Mouse (Mus musculus): Measurements from ENCODE around the gene Kdm7a. TPM values are rescaled to one million over a fixed set of nuclear protein-coding genes. Genes with fewer than 3 reads are reported as not detected.

Kdm7a gene
- polyA plus RNA-seq, 1 experiment from 2014 or later: 5.9 TPM

DNA sequence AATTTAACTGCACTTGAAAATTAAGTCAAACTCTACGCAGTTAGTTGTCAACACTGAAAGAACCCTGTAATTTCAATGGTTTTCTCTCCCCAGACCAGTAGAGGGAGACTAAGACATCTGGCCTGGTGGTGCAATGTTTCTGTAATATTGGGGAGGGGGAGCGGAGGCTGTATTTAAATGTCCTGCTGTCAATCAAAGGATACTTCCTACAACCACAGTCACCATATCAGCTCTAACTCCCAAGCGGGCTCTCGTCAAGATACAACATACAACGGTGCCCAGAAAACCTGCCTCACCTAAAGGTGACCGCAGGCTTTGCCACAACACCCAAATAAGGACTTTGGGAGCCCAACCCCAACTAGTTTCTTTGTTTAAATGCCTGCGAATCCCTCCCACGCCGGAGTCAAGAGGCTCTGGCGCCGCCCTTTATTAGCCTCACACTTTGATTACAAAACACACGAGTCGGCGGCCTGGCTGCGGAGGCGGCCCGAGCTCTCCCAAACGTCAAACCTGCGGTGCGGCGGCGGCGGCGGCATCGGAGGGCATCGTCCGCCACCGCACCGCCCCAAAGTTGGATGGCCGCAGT, 1.4 kb downstream of the Kdm7a start:
- ATAC-seq (ENCODE audit: insufficient read depth, low FRiP score, low read depth): peak; percentile 29
- Histone ChIP-seq H3K9ac (peak overlapping the region; percentile 96), H3K4me3 (replicated peaks) (peak overlapping the region; percentile 82), H3K9me3 (no peaks in the 10 kb centered on the region), H3K27me3 (replicated peaks) (no peaks in the 10 kb centered on the region), H3K27ac (peak overlapping the region; percentile 97), H3K4me1 (no peaks in the 10 kb centered on the region), H3K4me2 (peak overlapping the region; percentile 81), H3K36me3 (no peaks in the 10 kb centered on the region)
- 0% methylated on average over 30 of the region's 30 CpGs for WGBS

DNA sequence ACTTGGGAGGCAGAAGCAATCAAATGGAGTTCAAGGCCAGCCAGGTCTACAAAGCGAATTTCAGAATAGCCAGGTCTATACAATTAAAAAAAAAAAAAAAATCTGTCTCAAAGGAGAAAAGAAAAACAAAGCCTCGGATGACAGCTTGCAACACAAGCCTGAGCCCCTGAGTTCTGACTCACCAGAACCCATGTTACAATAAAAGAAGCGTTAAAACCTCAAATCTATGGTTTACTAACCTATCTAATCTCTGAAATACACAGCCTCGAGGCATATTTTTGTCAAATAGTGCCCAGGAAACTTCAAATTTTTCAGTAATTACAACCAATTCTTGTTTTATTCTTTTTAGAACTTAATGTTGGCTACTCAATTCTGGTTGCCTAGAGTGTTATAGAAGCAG, 2.1 kb downstream of the Kdm7a start:
- H3K9ac ChIP-seq: no peak overlapping the region
- no peak overlapping the region for H3K4me3 ChIP-seq (replicated peaks)
- no peaks in the 10 kb centered on the region for H3K4me1 ChIP-seq
- no peaks in the 10 kb centered on the region for H3K36me3 ChIP-seq
- no peak overlapping the region; the same call in 1 of the 2 replicates for H3K4me2 ChIP-seq
- 52% methylated on average over 4 of the region's 4 CpGs for WGBS
- H3K27ac ChIP-seq: no peak overlapping the region
- no peak for ATAC-seq (ENCODE audit: insufficient read depth, low FRiP score, low read depth)
- no peaks in the 10 kb centered on the region for H3K9me3 ChIP-seq
- no peaks in the 10 kb centered on the region for H3K27me3 ChIP-seq (replicated peaks)

- H3K9ac ChIP-seq: no peak overlapping the region
- ATAC-seq (ENCODE audit: insufficient read depth, low FRiP score, low read depth): peak; percentile 69
- H3K4me2 ChIP-seq: no peak overlapping the region
- no peaks in the 10 kb centered on the region for H3K4me1 ChIP-seq
- H3K27ac ChIP-seq: no peak overlapping the region
- no peaks in the 10 kb centered on the region for H3K27me3 ChIP-seq (replicated peaks)
- no peaks in the 10 kb centered on the region for H3K36me3 ChIP-seq
- no peak overlapping the region for H3K4me3 ChIP-seq (replicated peaks)
- WGBS: 80% methylated on average over 4 of the region's 4 CpGs
- no peaks in the 10 kb centered on the region for H3K9me3 ChIP-seq
Observed at GRCm38 (mm10) chr6:39203236-39203635, 3.4 kb downstream of the Kdm7a start.

DNA sequence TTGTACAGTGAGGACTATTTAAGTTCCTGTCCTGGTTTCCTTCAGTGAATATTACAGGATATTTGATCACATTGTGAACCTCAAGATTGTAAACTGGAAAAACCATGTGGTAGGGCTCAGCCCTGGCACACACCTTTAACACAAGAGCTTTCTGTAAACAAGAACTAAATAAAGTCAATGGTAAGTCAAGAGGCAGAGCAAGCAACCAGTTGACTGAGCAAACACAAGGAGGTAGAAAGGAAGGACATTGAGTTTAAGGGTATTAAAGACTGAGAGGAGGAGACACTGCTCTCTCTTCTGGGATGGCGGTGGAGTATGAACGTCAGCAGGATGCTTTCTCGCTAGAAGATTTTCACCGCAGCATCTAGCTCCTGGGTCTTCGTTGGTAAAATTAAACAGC, 13.6 kb downstream of the Kdm7a start:
- Histone ChIP-seq H3K4me3 (replicated peaks) (no peak overlapping the region), H3K4me2 (no peak overlapping the region), H3K9me3 (no peaks in the 10 kb centered on the region), H3K27me3 (replicated peaks) (no peaks in the 10 kb centered on the region), H3K9ac (no peak overlapping the region), H3K36me3 (no peaks in the 10 kb centered on the region), H3K4me1 (no peaks in the 10 kb centered on the region), H3K27ac (no peak overlapping the region)
- ATAC-seq (ENCODE audit: insufficient read depth, low FRiP score, low read depth): no peak
- whole genome bisulfite sequencing: 66% methylated on average over 5 of the region's 5 CpGs

DNA sequence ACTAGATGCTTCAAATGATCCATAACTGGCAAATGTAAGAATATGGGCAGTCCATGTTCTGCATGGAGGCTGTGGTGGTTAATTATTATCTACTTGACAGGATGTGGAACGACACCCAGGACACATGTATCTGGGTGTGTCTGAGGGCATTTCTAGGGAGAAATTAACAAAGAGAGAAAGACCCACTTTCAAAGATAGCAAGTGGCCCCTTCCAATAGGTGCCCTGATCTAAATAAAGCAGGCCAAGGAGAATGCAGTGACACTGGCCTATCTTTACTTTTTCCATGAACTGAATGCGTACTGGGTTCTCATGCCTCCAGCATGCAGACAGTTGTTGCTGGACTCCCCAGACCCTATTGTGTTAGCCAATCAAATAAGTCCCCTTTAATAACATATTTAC, 15.1 kb downstream of the Kdm7a start:
- WGBS: 67% methylated on average over 2 of the region's 2 CpGs
- Histone ChIP-seq H3K4me3 (replicated peaks) (no peak overlapping the region), H3K4me1 (no peaks in the 10 kb centered on the region), H3K36me3 (no peaks in the 10 kb centered on the region), H3K27ac (no peak overlapping the region), H3K9ac (no peak overlapping the region), H3K4me2 (no peak overlapping the region), H3K9me3 (no peaks in the 10 kb centered on the region), H3K27me3 (replicated peaks) (no peaks in the 10 kb centered on the region)
- no peak for ATAC-seq (ENCODE audit: insufficient read depth, low FRiP score, low read depth)

GRCm38 (mm10) chr6:39187227-39187626, 19.4 kb downstream of the Kdm7a start:
- Histone ChIP-seq H3K9ac (no peak overlapping the region), H3K4me1 (no peaks in the 10 kb centered on the region), H3K9me3 (no peaks in the 10 kb centered on the region), H3K4me3 (replicated peaks) (no peak overlapping the region), H3K36me3 (no peaks in the 10 kb centered on the region), H3K27me3 (replicated peaks) (no peaks in the 10 kb centered on the region), H3K27ac (no peak overlapping the region), H3K4me2 (no peak overlapping the region)
- no peak for ATAC-seq (ENCODE audit: insufficient read depth, low FRiP score, low read depth)
- 31% methylated on average over 2 of the region's 2 CpGs for WGBS

DNA sequence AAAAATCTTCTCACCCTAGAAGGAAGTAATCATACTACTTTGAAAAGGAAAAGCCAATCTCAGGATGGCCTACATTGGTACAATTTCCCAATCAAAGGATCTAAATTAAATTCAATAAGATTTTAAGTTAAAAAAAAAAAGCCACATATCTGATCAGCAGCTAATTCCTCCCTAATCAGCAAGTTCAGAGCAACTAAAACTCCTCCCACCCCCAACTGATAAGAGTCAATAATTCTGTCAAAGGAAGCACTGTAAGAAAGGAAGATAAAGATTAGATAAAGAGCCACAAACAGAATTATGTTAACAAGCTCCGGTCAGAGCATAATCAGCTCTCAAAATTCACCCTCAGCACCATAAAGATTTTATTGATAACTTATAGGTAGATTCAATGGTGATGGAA, 37.5 kb downstream of the Kdm7a start:
- Histone ChIP-seq H3K36me3 (peaks cover 6% of the 10 kb centered on the region; the same call in 1 of the 2 replicates), H3K9me3 (no peaks in the 10 kb centered on the region), H3K4me1 (no peaks in the 10 kb centered on the region), H3K4me2 (no peak overlapping the region), H3K4me3 (replicated peaks) (no peak overlapping the region), H3K27ac (no peak overlapping the region), H3K27me3 (replicated peaks) (no peaks in the 10 kb centered on the region), H3K9ac (no peak overlapping the region)
- 75% methylated on average over 1 of the region's 1 CpGs for WGBS
- ATAC-seq (ENCODE audit: insufficient read depth, low FRiP score, low read depth): no peak

DNA sequence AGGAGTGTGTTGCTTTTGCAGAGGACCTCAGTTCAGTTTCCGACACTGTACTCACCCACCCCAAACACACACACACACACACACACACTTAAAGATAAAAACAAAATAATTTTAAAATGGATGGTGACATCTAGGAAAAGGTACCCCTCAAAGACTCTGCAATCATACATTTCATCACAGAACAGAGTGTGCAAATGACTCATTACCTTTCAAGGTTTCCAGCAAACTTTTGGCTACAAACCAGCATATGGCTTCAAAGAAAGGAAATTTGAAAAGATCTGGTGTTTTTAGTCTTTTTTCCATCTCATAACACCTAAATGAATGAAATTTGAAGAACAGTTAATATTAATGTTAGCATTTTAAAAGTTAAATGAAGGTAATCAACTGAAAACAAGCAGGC, 41.7 kb downstream of the Kdm7a start:
- Histone ChIP-seq H3K9ac (no peak overlapping the region), H3K9me3 (no peaks in the 10 kb centered on the region), H3K4me1 (no peaks in the 10 kb centered on the region), H3K36me3 (peaks cover 6% of the 10 kb centered on the region; the same call in 1 of the 2 replicates), H3K27me3 (replicated peaks) (no peaks in the 10 kb centered on the region), H3K4me2 (no peak overlapping the region), H3K4me3 (replicated peaks) (no peak overlapping the region), H3K27ac (no peak overlapping the region)
- no peak for ATAC-seq (ENCODE audit: insufficient read depth, low FRiP score, low read depth)
- 86% methylated on average over 1 of the region's 1 CpGs for WGBS

GRCm38 (mm10) chr6:39161975-39162374, 44.6 kb downstream of the Kdm7a start:
- Histone ChIP-seq H3K27me3 (replicated peaks) (no peaks in the 10 kb centered on the region), H3K9ac (no peak overlapping the region), H3K27ac (no peak overlapping the region), H3K4me2 (no peak overlapping the region), H3K36me3 (peaks cover 3% of the 10 kb centered on the region; the same call in 1 of the 2 replicates), H3K4me3 (replicated peaks) (no peak overlapping the region), H3K4me1 (no peaks in the 10 kb centered on the region), H3K9me3 (no peaks in the 10 kb centered on the region)
- WGBS: 87% methylated on average over 6 of the region's 6 CpGs
- ATAC-seq (ENCODE audit: insufficient read depth, low FRiP score, low read depth): no peak

- Histone ChIP-seq H3K4me2 (no peak overlapping the region), H3K4me1 (no peaks in the 10 kb centered on the region), H3K4me3 (replicated peaks) (no peak overlapping the region), H3K9me3 (no peaks in the 10 kb centered on the region), H3K9ac (no peak overlapping the region), H3K27me3 (replicated peaks) (no peaks in the 10 kb centered on the region), H3K27ac (no peak overlapping the region), H3K36me3 (peaks cover 24% of the 10 kb centered on the region)
- WGBS: 57% methylated on average over 6 of the region's 6 CpGs
- ATAC-seq (ENCODE audit: insufficient read depth, low FRiP score, low read depth): no peak
Observed at GRCm38 (mm10) chr6:39146041-39146440, 60.5 kb downstream of the Kdm7a start.

GRCm38 (mm10) chr6:39132556-39132955, 74.0 kb downstream of the Kdm7a start:
- H3K27me3 ChIP-seq (replicated peaks): no peaks in the 10 kb centered on the region
- no peaks in the 10 kb centered on the region for H3K4me1 ChIP-seq
- H3K4me3 ChIP-seq (replicated peaks): no peak overlapping the region
- no peaks in the 10 kb centered on the region for H3K9me3 ChIP-seq
- H3K4me2 ChIP-seq: no peak overlapping the region
- no peak overlapping the region for H3K27ac ChIP-seq
- WGBS: 79% methylated on average over 5 of the region's 5 CpGs
- peaks cover 5% of the 10 kb centered on the region for H3K36me3 ChIP-seq
- H3K9ac ChIP-seq: no peak overlapping the region
- ATAC-seq (ENCODE audit: insufficient read depth, low FRiP score, low read depth): no peak

DNA sequence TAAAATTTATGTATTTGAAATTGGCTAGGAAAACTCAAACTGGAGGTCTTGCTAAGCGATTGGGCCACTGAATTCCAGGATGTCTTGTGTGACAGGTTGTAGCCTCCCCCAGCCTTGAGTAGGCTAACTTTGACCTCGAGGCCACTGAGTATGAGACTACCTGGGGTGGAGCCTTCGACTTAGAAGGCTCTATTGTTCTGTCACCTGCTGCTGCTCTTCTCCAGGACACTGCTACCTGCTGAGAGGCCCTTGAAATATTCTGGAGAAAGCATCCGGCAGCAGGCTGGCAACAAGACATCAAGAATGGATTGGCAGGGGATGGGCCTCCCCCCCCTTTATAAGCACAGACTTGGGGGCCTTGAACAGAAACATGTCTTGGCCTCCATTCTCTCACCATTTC, 75.1 kb downstream of the Kdm7a start:
- no peak for ATAC-seq (ENCODE audit: insufficient read depth, low FRiP score, low read depth)
- WGBS: 43% methylated on average over 4 of the region's 4 CpGs
- H3K27ac ChIP-seq: no peak overlapping the region

GRCm38 (mm10) chr6:39124719-39125118, 81.9 kb downstream of the Kdm7a start:
- H3K9ac ChIP-seq: no peak overlapping the region
- no peak for ATAC-seq (ENCODE audit: insufficient read depth, low FRiP score, low read depth)
- H3K9me3 ChIP-seq: no peaks in the 10 kb centered on the region
- no peaks in the 10 kb centered on the region for H3K36me3 ChIP-seq
- H3K4me2 ChIP-seq: no peak overlapping the region
- no peaks in the 10 kb centered on the region for H3K27me3 ChIP-seq (replicated peaks)
- no peak overlapping the region for H3K4me3 ChIP-seq (replicated peaks)
- H3K4me1 ChIP-seq: no peaks in the 10 kb centered on the region
- H3K27ac ChIP-seq: no peak overlapping the region

More for the DNA sequence above, 75.1 kb downstream of the Kdm7a start:
- Histone ChIP-seq H3K4me3 (replicated peaks) (no peak overlapping the region), H3K4me1 (no peaks in the 10 kb centered on the region), H3K9me3 (no peaks in the 10 kb centered on the region), H3K9ac (no peak overlapping the region), H3K4me2 (no peak overlapping the region), H3K27me3 (replicated peaks) (no peaks in the 10 kb centered on the region), H3K36me3 (peaks cover 5% of the 10 kb centered on the region)
